Mouse (Mus musculus) MEL (cell line): Measurements from ENCODE around the gene Arl4d. TPM values are rescaled to one million over a fixed set of nuclear protein-coding genes. Genes with fewer than 3 reads are reported as not detected.

Source experiments
- DNase-seq: peaks from one replicate; pipeline ENCODE4 v3.0.0; 2011; ENCODE audit warnings: low read depth, low spot score
- H3K27ac ChIP-seq: 2 replicates; pipeline ENCODE4 v1.5.1; 2012; ENCODE audit warnings: low read depth, mild to moderate bottlenecking, control low read depth, low read length, moderate library complexity; ENCODE audit not compliant: control insufficient read depth
- H3K27me3 ChIP-seq, 2 experiments: fragments of 150-350 bp in 1 of 2; sonication (generic) in 1 of 2; 2 replicates each; pipeline ENCODE4 v1.6.1; 2012; ENCODE audit warnings: low read length in 2 of 2, mild to moderate bottlenecking in 2 of 2, improper control_type of control experiment in 1 of 2, moderate library complexity in 1 of 2; ENCODE audit not compliant: insufficient read depth in 2 of 2, control insufficient read depth in 1 of 2
- H3K36me3 ChIP-seq, 2 experiments: 2 replicates each; pipeline ENCODE4 v1.6.1; 2012 to 2014; ENCODE audit warnings: low read length in 2 of 2, improper control_type of control experiment in 1 of 2, inconsistent platforms in 1 of 2, mild to moderate bottlenecking in 1 of 2; ENCODE audit not compliant: insufficient read depth in 2 of 2, control insufficient read depth in 1 of 2
- H3K4me1 ChIP-seq, 2 experiments: fragments of 150-350 bp in 1 of 2; sonication (generic) in 1 of 2; 2 replicates each; pipeline ENCODE4 v1.6.1; 2012; ENCODE audit warnings: low read length in 2 of 2, improper control_type of control experiment in 1 of 2, mild to moderate bottlenecking in 1 of 2; ENCODE audit not compliant: insufficient read depth in 2 of 2, control insufficient read depth in 1 of 2
- H3K4me3 ChIP-seq, 2 experiments: fragments of 150-350 bp in 1 of 2; sonication (generic) in 1 of 2; 2 replicates each; pipeline ENCODE4 v1.5.1; 2012; ENCODE audit warnings: low read depth in 2 of 2, low read length in 2 of 2, mild to moderate bottlenecking in 2 of 2, moderate library complexity in 2 of 2, control low read depth in 1 of 2, improper control_type of control experiment in 1 of 2; ENCODE audit not compliant: control insufficient read depth in 1 of 2, insufficient read depth in 1 of 2
- H3K79me2 ChIP-seq: 2 replicates; pipeline ENCODE4 v1.6.1; 2012; ENCODE audit warnings: mild to moderate bottlenecking, low read length, moderate library complexity; ENCODE audit not compliant: control insufficient read depth, poor library complexity, insufficient read depth
- H3K9ac ChIP-seq: 2 replicates; pipeline ENCODE4 v1.6.1; 2012; ENCODE audit warnings: low read depth, mild to moderate bottlenecking, control low read depth, low read length, moderate library complexity; ENCODE audit not compliant: control insufficient read depth, poor library complexity, severe bottlenecking
- H3K9me3 ChIP-seq: fragments of 150-350 bp; sonication (generic); replicated peaks from 2 replicates; pipeline ENCODE4 v1.6.1; 2012; ENCODE audit warnings: mild to moderate bottlenecking, low read length, improper control_type of control experiment, moderate library complexity; ENCODE audit not compliant: insufficient read depth
- BHLHE40 ChIP-seq: IDR thresholded peaks from 2 replicates; pipeline ENCODE4 v1.6.1; 2012; ENCODE audit warnings: low read depth, mild to moderate bottlenecking, inconsistent platforms, low read length, improper control_type of control experiment, borderline replicate concordance
- CHD1 ChIP-seq: IDR thresholded peaks from 2 replicates; pipeline ENCODE4 v1.6.1; 2012; ENCODE audit warnings: low read depth, mild to moderate bottlenecking, inconsistent platforms, low read length, improper control_type of control experiment
- CTCF ChIP-seq, 3 experiments: IDR thresholded peaks in 2 of 3; conservative IDR thresholded peaks in 1 of 3; 2 replicates each; pipeline ENCODE4 v1.5.1; 2011 to 2012; ENCODE audit warnings: low read length in 3 of 3, low read depth in 2 of 3, mild to moderate bottlenecking in 2 of 3, improper control_type of control experiment in 1 of 3, inconsistent platforms in 1 of 3, mixed read lengths in 1 of 3, moderate library complexity in 1 of 3; ENCODE audit not compliant: control insufficient read depth in 1 of 3, insufficient read depth in 1 of 3, poor library complexity in 1 of 3, severe bottlenecking in 1 of 3
- E2F4 ChIP-seq: IDR thresholded peaks from 2 replicates; pipeline ENCODE4 v1.6.1; 2011; ENCODE audit warnings: low read depth, low read length, improper control_type of control experiment, borderline replicate concordance
- ELF1 ChIP-seq: IDR thresholded peaks from 2 replicates; pipeline ENCODE4 v1.6.1; 2014; ENCODE audit warnings: low read depth, mild to moderate bottlenecking, inconsistent platforms, low read length, improper control_type of control experiment, moderate library complexity
- EP300 ChIP-seq, 2 experiments: IDR thresholded peaks; 2 replicates each; pipeline ENCODE4 v1.6.1; 2011; ENCODE audit warnings: improper control_type of control experiment in 2 of 2, low read length in 2 of 2, low read depth in 1 of 2, mild to moderate bottlenecking in 1 of 2
- ETS1 ChIP-seq: IDR thresholded peaks from 2 replicates; pipeline ENCODE4 v1.6.1; 2012; ENCODE audit warnings: low read depth, mild to moderate bottlenecking, inconsistent platforms, low read length, improper control_type of control experiment, moderate library complexity
- GABPA ChIP-seq: IDR thresholded peaks from 2 replicates; pipeline ENCODE4 v1.6.1; 2012; ENCODE audit warnings: low read depth, mild to moderate bottlenecking, inconsistent platforms, low read length, improper control_type of control experiment, moderate library complexity
- GATA1 ChIP-seq: IDR thresholded peaks from 2 replicates; pipeline ENCODE4 v1.6.1; 2011; ENCODE audit warnings: low read depth, low read length, improper control_type of control experiment
- HCFC1 ChIP-seq: IDR thresholded peaks from 2 replicates; pipeline ENCODE4 v1.6.1; 2012; ENCODE audit warnings: low read depth, mild to moderate bottlenecking, inconsistent platforms, low read length, improper control_type of control experiment, moderate library complexity
- MAZ ChIP-seq: IDR thresholded peaks from 2 replicates; pipeline ENCODE4 v1.6.1; 2012; ENCODE audit warnings: low read depth, mild to moderate bottlenecking, inconsistent platforms, low read length, improper control_type of control experiment
- POLR2AphosphoS2 ChIP-seq: IDR thresholded peaks from 2 replicates; pipeline ENCODE4 v1.6.1; 2011; ENCODE audit warnings: low read length, improper control_type of control experiment
- RCOR1 ChIP-seq: IDR thresholded peaks from 2 replicates; pipeline ENCODE4 v1.6.1; 2012; ENCODE audit warnings: low read depth, mild to moderate bottlenecking, inconsistent platforms, low read length, improper control_type of control experiment
- SIN3A ChIP-seq: IDR thresholded peaks from 2 replicates; pipeline ENCODE4 v1.6.1; 2012; ENCODE audit warnings: low read length, improper control_type of control experiment, inconsistent platforms
- TAL1 ChIP-seq: IDR thresholded peaks from 2 replicates; pipeline ENCODE4 v1.6.1; 2012; ENCODE audit warnings: mild to moderate bottlenecking, inconsistent platforms, low read length, moderate library complexity, mixed read lengths
- TBP ChIP-seq: IDR thresholded peaks from 2 replicates; pipeline ENCODE4 v1.8.0; 2011; ENCODE audit warnings: low read depth, low read length, improper control_type of control experiment
- TCF12 ChIP-seq: IDR thresholded peaks from 2 replicates; pipeline ENCODE4 v1.6.1; 2014; ENCODE audit warnings: low read depth, mild to moderate bottlenecking, inconsistent platforms, low read length, improper control_type of control experiment, moderate library complexity
- USF2 ChIP-seq, 2 experiments: IDR thresholded peaks; 2 replicates each; pipeline ENCODE4 v1.6.1; 2011 to 2012; ENCODE audit warnings: improper control_type of control experiment in 2 of 2, low read length in 2 of 2, borderline replicate concordance in 1 of 2, inconsistent platforms in 1 of 2, low read depth in 1 of 2, mild to moderate bottlenecking in 1 of 2; ENCODE audit not compliant: insufficient read depth in 1 of 2
- ZC3H11A ChIP-seq: IDR thresholded peaks from 2 replicates; pipeline ENCODE4 v1.6.1; 2012; ENCODE audit warnings: low read depth, mild to moderate bottlenecking, inconsistent platforms, low read length, improper control_type of control experiment
- ZNF384 ChIP-seq: IDR thresholded peaks from 2 replicates; pipeline ENCODE4 v1.6.1; 2012; ENCODE audit warnings: low read depth, mild to moderate bottlenecking, inconsistent platforms, low read length, improper control_type of control experiment
- polyA plus RNA-seq, 2 experiments: library from polyadenylated mRNA; stranded (reverse) in 1 of 2; unstranded in 1 of 2; fragments of >175 nt in 1 of 2; fragments of >200 nt in 1 of 2; gene quantifications; 2 replicates each; pipeline versions ENCODE4 v1.2.1 to v1.2.4; 2012; ENCODE audit warnings: low replicate concordance in 2 of 2, low read depth in 1 of 2; ENCODE audit not compliant: insufficient read length in 2 of 2, insufficient read depth in 1 of 2, missing spikeins in 1 of 2
- total RNA-seq: library from RNA; depleted of rRNA; stranded (reverse); fragments of 300-350 nt; gene quantifications from 2 replicates; pipeline ENCODE4 v1.2.3, GENCODE M21; 2012

Gene Arl4d
- total and polyA plus RNA-seq, 3 experiments: 0.17 to 0.23 TPM; not detected in 1

DNA sequence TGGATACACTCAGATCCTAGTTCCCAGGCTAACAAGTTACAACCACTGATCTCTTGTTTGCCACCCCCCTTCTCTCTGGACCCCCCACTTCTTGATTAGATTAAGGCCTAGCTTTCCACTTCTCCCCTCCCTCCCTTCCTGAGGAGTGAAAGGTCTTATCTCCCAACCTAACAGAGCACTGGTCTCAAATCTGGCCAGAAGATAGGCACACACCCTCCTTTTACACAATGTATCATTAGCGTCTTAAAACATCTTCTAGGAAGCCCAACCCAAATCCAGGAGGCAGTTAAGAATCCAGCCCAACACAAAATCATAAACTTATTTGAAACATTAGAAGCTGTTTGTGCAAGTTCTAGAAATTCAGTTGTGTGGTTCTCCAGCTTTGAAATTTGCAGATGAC lies 5.0 kb downstream of the Arl4d start (continued):
- TF ChIP-seq MAZ (no peak), GABPA (no peak), BHLHE40 (no peak), TBP (no peak), CHD1 (no peak), ETS1 (no peak)

- Histone ChIP-seq H3K4me3 (no peak overlapping the region), H3K9ac (no peak overlapping the region), H3K79me2 (no peaks in the 10 kb centered on the region), H3K27ac (no peak overlapping the region), H3K9me3 (no peaks in the 10 kb centered on the region), H3K27me3 (0 out of 4 replicates have a peak, but pooled peaks cover 0 to 1% of the 10 kb centered on the region in 2 experiments), H3K4me1 (peaks cover 0 to 24% of the 10 kb centered on the region in 2 experiments; a peak in 2 of 4 replicates)
- TF ChIP-seq ZC3H11A (no peak), RCOR1 (peak; percentile 96), GATA1 (peak; percentile 85), ZNF384 (peak; percentile 87), TCF12 (0 out of 2 replicates have a peak, but pooled peaks have one; percentile 28), TBP (peak; percentile 55; the same call in 1 of the 2 replicates), USF2 (IDR thresholded peaks at IDR 0.05; ENCODE audit: borderline replicate concordance in 1 of 2, insufficient read depth in 1 of 2, low read depth in 1 of 2, low read length in 2 of 2) (no peak), ETS1 (no peak), TAL1 (no peak), CTCF (IDR thresholded peaks at IDR 0.05 in 2 of 3, conservative IDR thresholded peaks at IDR 0.05 in 1 of 3; ENCODE audit: control insufficient read depth in 1 of 3, insufficient read depth in 1 of 3, low read depth in 2 of 3, low read length in 3 of 3, poor library complexity in 1 of 3, severe bottlenecking in 1 of 3) (no peak), CHD1 (no peak), EP300 (IDR thresholded peaks at IDR 0.05; ENCODE audit: low read depth in 1 of 2, low read length in 2 of 2) (peak; percentile 27 to 65; a peak in 3 of 4 replicates)
- TF ChIP-seq, all 39 proteins: peak for 6
- no peak for DNase-seq
- H3K36me3 ChIP-seq: peaks cover 0 to 11% of the 10 kb centered on the region in 2 experiments; a peak in 2 of 4 replicates
These were observed 5.9 kb downstream of the Arl4d start for GRCm38 (mm10) chr11:101671255-101671654.

- H3K79me2 ChIP-seq: no peaks in the 10 kb centered on the region
- H3K9me3 ChIP-seq: no peaks in the 10 kb centered on the region
- DNase-seq: no peak
- H3K27ac ChIP-seq: no peak overlapping the region
- H3K27me3 ChIP-seq: peaks cover 3% of the 10 kb centered on the region in 2 experiments; a peak in 2 of 4 replicates
- TF ChIP-seq HCFC1 (no peak), SIN3A (no peak), E2F4 (no peak), POLR2AphosphoS2 (no peak), ELF1 (no peak)
- no peak overlapping the region for H3K4me3 ChIP-seq
- no peak overlapping the region for H3K9ac ChIP-seq
- H3K36me3 ChIP-seq: peaks cover 0 to 11% of the 10 kb centered on the region in 2 experiments; a peak in 2 of 4 replicates
- peaks cover 0 to 20% of the 10 kb centered on the region in 2 experiments; a peak in 2 of 4 replicates for H3K4me1 ChIP-seq
These were observed 7.8 kb downstream of the Arl4d start for GRCm38 (mm10) chr11:101673010-101673642.
